21 mouse cellular contexts compared by ENCODE assay signal in the genomic region with DNA sequence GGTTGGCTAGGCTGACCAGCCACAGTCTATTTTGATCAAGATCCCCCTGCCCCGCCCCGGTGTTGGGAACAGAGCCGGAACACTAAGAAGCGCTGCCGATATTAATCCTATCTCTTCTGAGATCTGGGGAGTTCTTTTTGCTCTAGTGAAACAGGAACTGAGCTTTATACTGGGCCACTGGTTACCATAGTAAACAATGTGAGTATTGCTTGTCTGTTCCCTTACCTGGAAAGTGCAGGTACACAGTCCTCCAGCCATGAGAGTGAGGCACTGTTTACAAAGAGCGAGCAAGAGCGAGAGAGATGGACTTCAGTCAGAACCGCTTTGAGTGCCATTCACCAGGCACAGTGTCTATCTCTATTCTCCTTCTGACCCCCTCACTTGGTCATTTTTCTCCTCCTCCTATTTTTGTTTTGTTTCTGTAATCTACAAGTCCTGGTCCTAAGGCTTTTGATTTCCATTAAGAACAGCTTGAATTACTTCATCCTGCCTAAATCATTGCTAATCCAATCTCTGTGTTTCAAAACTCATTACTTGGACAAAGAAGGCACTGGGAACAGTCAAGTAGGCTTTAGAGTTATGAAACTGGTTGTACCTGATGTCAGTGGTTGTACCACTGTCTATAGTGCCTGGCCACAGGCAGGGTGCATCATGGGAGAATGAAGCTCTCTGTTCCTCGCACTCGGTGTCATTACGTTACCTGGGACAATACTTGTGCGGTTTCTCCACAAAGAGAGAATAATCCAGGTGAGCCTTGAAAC. TPM values are rescaled to one million over a fixed set of nuclear protein-coding genes. Genes with fewer than 3 reads are reported as not detected.
DNase-seq lines count a peak whose midpoint lies in the region; ATAC-seq and TF ChIP-seq lines count a peak whose summit lies in the region.
"Had no signal": no experiment of that assay in that cellular context is flagged by ENCODE, and none has a peak within 500 bp of the region (broad histone marks: within the 10 kb centered on the region; RNA-seq: fewer than 3 reads in every experiment).

No protein-coding gene starts in this region.

- H3K27ac ChIP-seq in embryonic facial prominence, embryonic 15.5 days (replicated peaks), result peak overlapping the region; percentile 11
- no peak overlapping the region for H3K27ac ChIP-seq in embryonic facial prominence, embryonic 10.5 days (replicated peaks)
- H3K27ac ChIP-seq in hindbrain, embryonic 11.5 days (ENCODE audit: low read depth, low read length), result no peak overlapping the region
- H3K27ac ChIP-seq: forebrain, embryonic 15.5 days; heart, embryonic 13.5 days; hindbrain, embryonic 14.5 days; midbrain, embryonic 13.5 days; neural tube, embryonic 13.5 days had no signal

- H3K4me1 ChIP-seq in embryonic facial prominence, embryonic 15.5 days, result peaks cover 70% of the 10 kb centered on the region
- H3K4me1 ChIP-seq in embryonic facial prominence, embryonic 10.5 days, result peaks cover 63% of the 10 kb centered on the region
- H3K4me1 ChIP-seq in hindbrain, embryonic 11.5 days (replicated peaks; ENCODE audit: control insufficient read depth, insufficient read depth, low read length), result peaks cover 2% of the 10 kb centered on the region; the same call in 1 of the 2 replicates

- no peak for TF ChIP-seq POLR2A in myocyte (IDR thresholded peaks at IDR 0.05; ENCODE audit: insufficient read length, low read depth)

- no peaks in the 10 kb centered on the region for H3K9me3 ChIP-seq in embryonic facial prominence, embryonic 15.5 days (replicated peaks)
- no peaks in the 10 kb centered on the region for H3K9me3 ChIP-seq in embryonic facial prominence, embryonic 10.5 days
- H3K9me3 ChIP-seq in hindbrain, embryonic 11.5 days (ENCODE audit: control insufficient read depth, low read length), result no peaks in the 10 kb centered on the region
- H3K9me3 ChIP-seq: forebrain, embryonic 15.5 days; heart, embryonic 13.5 days; limb, embryonic 13.5 days; midbrain, embryonic 13.5 days; neural tube, embryonic 13.5 days had no signal

- no peaks in the 10 kb centered on the region for H3K36me3 ChIP-seq in embryonic facial prominence, embryonic 15.5 days
- no peaks in the 10 kb centered on the region for H3K36me3 ChIP-seq in embryonic facial prominence, embryonic 10.5 days (replicated peaks)
- H3K36me3 ChIP-seq in myocyte (ENCODE audit: control insufficient read depth, insufficient read depth), result no peaks in the 10 kb centered on the region
- no peaks in the 10 kb centered on the region for H3K36me3 ChIP-seq in hindbrain, embryonic 11.5 days (ENCODE audit: control insufficient read depth, insufficient read depth, low read length)
- H3K36me3 ChIP-seq: forebrain, embryonic 15.5 days; limb, embryonic 13.5 days; midbrain, embryonic 13.5 days; neural tube, embryonic 13.5 days had no signal

- H3K27me3 ChIP-seq in embryonic facial prominence, embryonic 15.5 days, result no peaks in the 10 kb centered on the region
- no peaks in the 10 kb centered on the region for H3K27me3 ChIP-seq in embryonic facial prominence, embryonic 10.5 days (replicated peaks; ENCODE audit: low read depth, poor library complexity, severe bottlenecking)
- H3K27me3 ChIP-seq in myocyte (ENCODE audit: control insufficient read depth, insufficient read depth, insufficient read length), result no peaks in the 10 kb centered on the region
- H3K27me3 ChIP-seq in hindbrain, embryonic 11.5 days (ENCODE audit: control insufficient read depth, insufficient read depth, low read length), result no peaks in the 10 kb centered on the region
- H3K27me3 ChIP-seq: forebrain, embryonic 15.5 days; heart, embryonic 13.5 days; limb, embryonic 13.5 days; neural tube, embryonic 13.5 days had no signal

- DNase-seq in embryonic facial prominence, embryonic 10.5 days (ENCODE audit: low spot score), result no peak
- peak; percentile 46 for DNase-seq in urinary bladder, postnatal 14 days (ENCODE audit: low spot score)
- no peak for DNase-seq in urinary bladder, postnatal 36 days (ENCODE audit: low spot score in 2 of 2)
- DNase-seq in hindbrain, embryonic 11.5 days (ENCODE audit: low spot score), result no peak
- DNase-seq in frontal cortex, postnatal 25 days (ENCODE audit: low spot score in 2 of 2), result no peak
- DNase-seq in layer of hippocampus, adult 8-10 months (ENCODE audit: low spot score in 2 of 2), result no peak
- DNase-seq: adrenal gland, adult 2 months; cerebellum, adult 8-10 months; gastrocnemius, postnatal 25 days; kidney, adult 11 months; kidney, postnatal 4 days; thymus, adult 18-20 months had no signal

- no peak overlapping the region for H3ac ChIP-seq in myocyte (ENCODE audit: control insufficient read depth, insufficient read length)

- no peaks in the 10 kb centered on the region for H3K79me2 ChIP-seq in myocyte (ENCODE audit: control insufficient read depth, insufficient read depth)

- H3K4me2 ChIP-seq in embryonic facial prominence, embryonic 15.5 days (replicated peaks), result no peak overlapping the region
- H3K4me2 ChIP-seq in myocyte (ENCODE audit: low read depth), result peak overlapping the region; percentile 48
- H3K4me2 ChIP-seq in hindbrain, embryonic 11.5 days (replicated peaks; ENCODE audit: low read depth, low read length), result no peak overlapping the region
- H3K4me2 ChIP-seq: forebrain, embryonic 15.5 days; heart, embryonic 13.5 days; hindbrain, embryonic 14.5 days; midbrain, embryonic 13.5 days; neural tube, embryonic 13.5 days had no signal

- no peak for ATAC-seq in embryonic facial prominence, embryonic 15.5 days (ENCODE audit: insufficient number of reproducible peaks, low FRiP score, low TSS enrichment, low read depth)
- ATAC-seq in hindbrain, embryonic 11.5 days (ENCODE audit: low FRiP score), result no peak
- ATAC-seq: forebrain, embryonic 15.5 days; midbrain, embryonic 13.5 days had no signal

- 81% methylated on average over 12 of the region's 12 CpGs for WGBS in embryonic facial prominence, embryonic 15.5 days
- 88% methylated on average over 12 of the region's 12 CpGs for WGBS in embryonic facial prominence, embryonic 10.5 days
- WGBS in hindbrain, embryonic 11.5 days, result 96% methylated on average over 12 of the region's 12 CpGs

- no peak overlapping the region for H3K4me3 ChIP-seq in embryonic facial prominence, embryonic 15.5 days (replicated peaks)
- no peak overlapping the region for H3K4me3 ChIP-seq in embryonic facial prominence, embryonic 10.5 days
- H3K4me3 ChIP-seq in myocyte, result no peak overlapping the region
- H3K4me3 ChIP-seq in hindbrain, embryonic 11.5 days (ENCODE audit: low read depth, low read length), result no peak overlapping the region
- H3K4me3 ChIP-seq: erythroblast, embryonic 14.5 days; forebrain, embryonic 15.5 days; heart, embryonic 13.5 days; limb, embryonic 13.5 days; midbrain, embryonic 13.5 days; neural tube, embryonic 13.5 days had no signal

- H3K9ac ChIP-seq in embryonic facial prominence, embryonic 15.5 days, result no peak overlapping the region
- H3K9ac ChIP-seq in hindbrain, embryonic 11.5 days (ENCODE audit: low read depth, low read length), result no peak overlapping the region
- H3K9ac ChIP-seq: forebrain, embryonic 15.5 days; heart, embryonic 13.5 days; hindbrain, embryonic 14.5 days; limb, embryonic 13.5 days; midbrain, embryonic 13.5 days; neural tube, embryonic 13.5 days had no signal

TF ChIP-seq in myocyte, 11 proteins besides CTCF, POLR2A, EP300 and RAD21:
- TF ChIP-seq USF1 (IDR thresholded peaks at IDR 0.05; ENCODE audit: low read depth) (no peak), E2F4 (IDR thresholded peaks at IDR 0.05; ENCODE audit: insufficient read depth) (no peak), REST (IDR thresholded peaks at IDR 0.05; ENCODE audit: insufficient read depth, insufficient read length) (no peak), MAX (IDR thresholded peaks at IDR 0.05; ENCODE audit: low read depth) (no peak), CEBPB (IDR thresholded peaks at IDR 0.05; ENCODE audit: insufficient read depth, poor library complexity, severe bottlenecking) (no peak), MYOG (IDR thresholded peaks at IDR 0.05; ENCODE audit: control insufficient read depth in 1 of 3, insufficient read depth in 1 of 3, insufficient read length in 2 of 3, low read depth in 2 of 3) (no peak), POLR2AphosphoS2 (IDR thresholded peaks at IDR 0.05; ENCODE audit: insufficient read length, low read depth) (no peak), TCF3 (IDR thresholded peaks at IDR 0.05; ENCODE audit: insufficient read length, low read depth) (no peak), TCF12 (IDR thresholded peaks at IDR 0.05; ENCODE audit: insufficient read depth, poor library complexity, severe bottlenecking) (no peak), MYOD1 (IDR thresholded peaks at IDR 0.05; ENCODE audit: control insufficient read depth in 1 of 3, insufficient read length in 2 of 3, low read depth in 2 of 3) (no peak), SRF (IDR thresholded peaks at IDR 0.05; ENCODE audit: control insufficient read depth, insufficient read length, low read depth) (no peak)

RNA-seq across cellular contexts. Expression of a gene that starts 55.1 kb away (rescaled TPM):
- polyA plus RNA-seq in embryonic facial prominence, embryonic 15.5 days (2015; fragmentation: Nextera tagmentation; extraction: Ambion mirVana), result 40.0 and 42.9 TPM in 2 replicates
- polyA plus RNA-seq in embryonic facial prominence, embryonic 10.5 days (2016; fragmentation: Nextera tagmentation; extraction: Ambion mirVana), result 30.7 and 34.3 TPM in 2 replicates
- 14.8 TPM for polyA plus RNA-seq in myocyte (2012; fragmentation: generic; extraction: Trizol)
- polyA plus RNA-seq in hindbrain, embryonic 11.5 days (2014; fragmentation: Nextera tagmentation; extraction: Ambion mirVana), result 39.0 and 41.8 TPM in 2 replicates
- 10 to 100 TPM; 11.3 to 14.0 (median 12.9) TPM for total RNA-seq in layer of hippocampus, adult 8-10 months (2022)
